Mouse (Mus musculus) megakaryocyte, embryonic 14.5 days (primary cell): Measurements from ENCODE around the gene Tyrobp.

Experiments used
- FLI1 ChIP-seq: IDR thresholded peaks from 2 replicates; pipeline ENCODE4 v1.6.1; 2012; ENCODE audit warnings: low read length, inconsistent platforms, mixed read lengths
- GATA1 ChIP-seq: IDR thresholded peaks from 3 replicates; pipeline ENCODE4 v1.6.1; 2012; ENCODE audit warnings: mixed read lengths, low read length, inconsistent platforms, borderline replicate concordance

DNA sequence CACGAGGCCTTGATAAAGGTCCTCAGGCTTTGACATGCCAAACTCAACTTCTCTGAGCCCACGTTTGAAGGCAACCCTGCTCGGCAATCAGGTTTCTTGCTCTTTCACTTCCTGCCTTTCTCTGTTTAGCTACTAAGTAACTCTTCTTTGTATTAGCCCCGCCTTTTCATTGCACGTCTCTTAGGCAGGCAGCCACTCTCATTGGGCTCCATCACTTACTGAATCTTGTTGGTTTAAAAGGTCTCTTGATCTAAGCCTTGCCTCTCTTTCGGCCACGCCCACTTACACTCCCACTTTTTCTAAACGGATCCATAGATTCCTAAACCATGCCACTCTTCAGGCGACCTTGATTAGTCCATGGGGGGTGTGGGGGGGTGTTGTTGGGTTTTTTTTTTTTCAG lies 30.1 kb downstream of the Tyrobp start:
- TF ChIP-seq GATA1 (no peak), FLI1 (no peak)
